Mouse (Mus musculus) layer of hippocampus, adult 8-10 months (tissue): ENCODE results near the gene Alpl. TPM values are rescaled to one million over a fixed set of nuclear protein-coding genes. Genes with fewer than 3 reads are reported as not detected.

ENCODE experiments used
- DNase-seq, 2 experiments: peaks; one replicate each; pipeline ENCODE4 v3.0.0; 2022; ENCODE audit warnings: low spot score in 2 of 2
- total RNA-seq, 4 experiments: library from RNA; stranded (reverse); gene quantifications; 2 replicates each; pipeline ENCODE4 v1.2.4; 2022

Gene Alpl
- total RNA-seq, 4 experiments from 2014 or later = 6.2 to 9.3 (median 7.1) TPM

DNA sequence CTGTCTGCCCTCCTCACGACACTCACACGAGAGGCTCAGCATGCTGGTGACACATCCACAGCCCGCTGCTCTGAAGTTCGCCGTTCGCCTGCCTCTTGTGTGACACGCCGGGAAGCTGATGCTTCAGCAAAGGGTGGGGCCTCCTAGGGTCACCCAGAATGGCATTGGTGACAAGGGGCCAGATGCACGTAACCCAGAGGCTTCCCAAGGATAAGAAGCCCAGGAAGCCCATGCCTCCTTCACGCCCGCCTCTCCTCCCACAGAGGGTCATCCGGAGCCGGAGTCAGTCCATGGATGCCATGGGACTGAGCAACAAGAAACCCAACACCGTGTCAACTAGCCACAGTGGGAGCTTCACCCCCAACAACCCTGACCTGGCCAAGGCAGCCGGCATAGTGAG, 74.6 kb downstream of the Alpl start:
- no peak for DNase-seq

DNA sequence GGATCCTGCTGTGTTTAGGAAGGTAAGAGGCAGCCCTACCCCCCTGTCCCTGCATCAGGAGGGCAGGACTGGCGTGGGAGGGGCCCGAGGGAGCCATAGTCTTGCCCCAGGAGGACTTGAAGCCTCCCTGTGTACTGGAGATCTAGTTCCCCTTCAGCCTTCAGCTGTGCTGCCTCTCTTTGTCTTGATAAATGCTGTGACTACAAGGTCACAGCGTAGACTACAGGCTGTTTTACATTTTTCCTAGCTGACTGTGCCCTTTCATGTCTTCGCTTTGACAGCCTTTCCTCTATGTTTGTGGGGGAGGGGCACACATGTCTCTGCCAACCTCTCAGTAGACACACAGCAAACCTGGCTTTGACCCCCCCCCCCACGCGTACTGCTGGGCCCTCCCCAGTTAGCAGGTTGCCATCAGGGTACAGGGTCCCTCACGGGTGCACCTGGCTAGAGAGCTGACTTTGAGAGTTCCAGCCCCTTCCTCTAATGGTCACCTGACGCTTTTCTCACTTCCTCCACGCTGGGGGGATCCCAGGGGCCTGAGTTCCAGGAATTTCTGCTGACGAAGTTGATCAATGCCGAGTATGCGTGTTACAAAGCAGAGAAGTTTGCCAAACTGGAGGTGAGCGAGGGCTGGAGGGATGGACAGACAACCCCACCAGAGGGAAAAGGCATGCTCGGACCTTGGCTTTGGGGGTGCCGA, 76.7 kb downstream of the Alpl start:
- DNase-seq = no peak

GRCm38 (mm10) chr4:137717671-137718070, 78.5 kb downstream of the Alpl start:
- no peak for DNase-seq

GRCm38 (mm10) chr4:137717005-137717404, 79.2 kb downstream of the Alpl start:
- DNase-seq = no peak

GRCm38 (mm10) chr4:137714020-137714624, 82.1 kb downstream of the Alpl start:
- no peak for DNase-seq

- no peak for DNase-seq
Measured at GRCm38 (mm10) chr4:137712963-137713362, 83.2 kb downstream of the Alpl start.

DNA sequence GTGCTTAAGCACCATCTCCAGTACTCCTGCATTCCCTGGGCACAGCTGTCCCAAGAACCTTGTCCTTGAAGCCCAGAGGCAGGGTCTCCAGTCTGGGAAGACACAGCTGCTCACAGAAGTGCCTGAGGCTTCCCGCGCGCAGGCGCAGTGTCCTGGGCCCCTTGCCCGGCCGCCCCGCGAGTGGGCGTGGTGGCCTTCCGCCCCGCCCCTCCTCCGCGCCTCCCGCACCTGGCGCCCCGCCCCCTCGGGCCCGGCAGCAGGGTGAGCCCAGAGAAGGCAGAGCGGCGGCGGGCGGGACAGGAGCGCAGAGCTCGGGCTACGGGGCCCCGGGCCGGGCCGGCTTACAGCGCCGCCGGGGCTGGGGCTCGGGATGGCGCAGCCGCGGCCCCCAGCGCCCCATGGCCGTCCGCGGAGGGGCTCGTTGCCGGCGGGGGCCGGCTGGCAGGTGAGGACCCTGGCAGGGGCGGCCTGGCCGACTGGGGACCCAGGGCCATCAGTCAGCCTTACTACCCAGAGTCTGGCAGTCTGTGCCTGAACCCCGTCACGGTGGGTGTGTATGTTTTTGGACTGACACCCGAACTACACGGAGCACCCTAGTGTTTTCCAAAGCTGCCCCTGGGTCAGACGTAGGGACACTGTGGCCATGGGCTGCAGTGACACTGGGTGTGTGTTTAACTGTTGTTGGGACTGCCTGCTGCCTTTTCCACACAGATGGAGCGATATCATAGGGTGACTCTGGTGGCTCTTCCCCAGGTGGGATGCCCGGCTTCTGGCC, 88.8 kb downstream of the Alpl start:
- DNase-seq = peak in 1 of 2 experiments; percentile 60

DNA sequence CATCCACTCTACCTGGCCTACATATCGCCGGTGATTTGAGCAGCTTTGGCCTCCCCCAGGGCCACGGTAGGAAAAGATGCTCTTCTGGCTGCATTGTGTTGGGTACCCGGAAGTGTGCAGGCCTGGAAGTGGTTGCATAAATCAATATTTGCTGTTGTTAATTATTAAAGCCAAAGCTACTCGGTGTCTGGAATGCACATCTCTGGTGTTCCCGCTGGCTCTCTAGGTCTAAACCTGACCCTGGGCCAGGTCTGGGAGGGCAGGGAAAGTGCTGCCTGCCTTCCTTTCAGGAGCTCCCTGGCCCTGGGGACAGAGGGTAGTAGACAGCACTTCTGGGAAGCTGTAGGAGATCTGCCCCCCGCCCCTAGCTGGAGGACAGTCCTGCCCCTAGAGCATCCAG, 89.7 kb downstream of the Alpl start:
- no peak for DNase-seq

DNA sequence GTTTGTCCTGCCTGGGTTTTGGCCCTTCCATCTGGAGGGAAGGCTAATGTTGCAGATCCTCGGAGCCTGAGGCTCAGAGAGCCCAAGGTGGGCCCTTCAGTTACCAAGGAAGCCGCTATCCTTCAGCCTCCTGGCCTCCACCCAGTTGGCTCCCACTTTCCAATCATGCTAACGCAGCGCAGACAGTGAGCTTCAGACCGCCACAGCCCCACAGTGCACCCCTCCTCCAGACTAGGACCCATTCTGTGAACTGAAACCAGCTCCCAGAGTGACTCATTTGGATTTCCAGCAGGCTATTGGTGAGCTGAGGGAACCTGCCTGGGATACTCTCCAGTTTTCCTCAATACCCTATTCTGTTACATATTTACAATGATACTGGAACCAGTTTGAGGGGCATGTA, 90.8 kb downstream of the Alpl start:
- no peak for DNase-seq

- DNase-seq = no peak
Measured at GRCm38 (mm10) chr4:137704561-137704960, 91.6 kb downstream of the Alpl start.

DNA sequence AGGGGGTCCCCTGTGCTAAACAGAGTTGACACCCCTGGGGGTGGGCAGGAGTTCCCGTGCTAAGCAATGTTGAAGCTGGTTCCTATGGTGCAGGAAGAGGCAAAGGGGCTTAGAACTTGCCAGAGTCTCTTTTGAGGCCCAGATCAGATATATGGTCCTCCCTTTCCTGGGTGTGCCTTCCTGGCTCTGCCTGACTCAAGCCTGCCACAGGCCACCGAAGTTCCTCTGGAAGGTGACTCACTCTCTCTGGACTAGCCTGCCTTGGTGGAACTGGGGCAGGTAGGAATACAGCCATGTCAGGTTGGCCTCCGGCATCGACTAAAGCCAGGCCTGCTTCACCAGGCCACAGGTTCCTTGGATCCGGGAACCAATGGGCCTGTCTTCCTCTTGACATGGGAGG, 93.1 kb downstream of the Alpl start:
- no peak for DNase-seq

DNA sequence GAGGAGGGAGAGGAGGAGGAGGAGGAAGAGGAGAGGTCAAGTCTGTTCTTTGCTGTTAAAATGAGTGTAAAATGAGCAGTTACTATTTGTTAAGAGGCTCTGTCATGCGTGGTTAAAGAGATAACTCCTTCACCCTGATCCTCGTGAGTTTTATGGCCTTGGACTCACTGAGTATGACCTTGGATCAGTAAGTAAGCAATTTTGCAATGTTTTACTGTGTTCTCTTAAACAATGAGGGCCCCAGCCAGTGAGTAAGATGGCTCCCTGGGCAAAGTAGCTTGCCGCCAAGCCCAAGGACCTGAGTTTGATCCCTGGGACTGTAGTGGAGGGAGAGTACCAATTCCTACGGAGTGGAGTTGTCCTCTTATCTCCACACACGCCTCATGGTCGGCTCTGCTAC, 95.2 kb downstream of the Alpl start:
- DNase-seq = no peak

DNA sequence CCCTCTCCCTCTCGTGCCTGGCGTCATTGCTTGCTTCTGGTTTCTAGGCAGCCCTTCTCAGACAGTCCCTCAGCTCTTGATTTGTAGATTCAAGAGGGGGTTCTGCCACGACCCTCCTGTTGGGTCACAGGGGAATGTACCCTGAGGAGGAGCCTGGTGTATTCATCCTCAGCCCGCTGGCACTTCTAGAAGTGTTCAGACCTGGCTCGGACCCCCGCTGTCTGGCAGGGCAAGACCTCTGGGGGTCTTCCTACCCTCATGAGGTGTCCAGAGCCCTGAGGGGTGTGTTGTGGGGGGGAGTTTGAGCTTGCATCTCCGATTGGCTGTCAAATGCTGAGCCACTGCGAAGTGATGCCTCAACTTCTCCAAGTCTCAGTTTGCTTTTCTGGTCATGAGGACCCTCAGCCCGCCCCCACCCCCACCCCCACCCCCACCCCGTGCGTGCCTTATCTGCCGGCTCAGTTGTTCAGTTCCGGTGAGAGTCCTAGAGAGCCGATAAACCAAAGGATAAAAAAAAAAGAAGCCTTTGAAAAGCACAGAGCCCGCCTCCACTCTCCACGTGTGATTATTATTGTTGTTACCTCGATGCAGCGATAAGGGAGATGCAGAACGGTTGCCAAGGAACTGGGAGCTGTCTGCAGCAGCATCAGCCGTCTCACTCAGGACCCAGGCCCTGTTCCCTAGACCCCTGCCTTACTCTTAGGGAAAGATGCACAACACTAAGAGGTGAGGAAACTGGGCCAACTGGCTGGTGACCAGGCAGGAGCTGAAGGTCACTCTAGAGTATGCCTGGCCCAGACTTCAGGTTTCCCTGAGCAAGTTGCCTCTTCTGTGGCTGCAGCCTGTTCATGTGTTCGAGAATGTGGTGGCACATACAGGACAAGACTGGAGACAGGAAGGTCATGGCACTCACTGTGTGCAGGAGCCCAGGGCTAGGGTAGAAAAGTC, 96.6 kb downstream of the Alpl start:
- no peak for DNase-seq

DNA sequence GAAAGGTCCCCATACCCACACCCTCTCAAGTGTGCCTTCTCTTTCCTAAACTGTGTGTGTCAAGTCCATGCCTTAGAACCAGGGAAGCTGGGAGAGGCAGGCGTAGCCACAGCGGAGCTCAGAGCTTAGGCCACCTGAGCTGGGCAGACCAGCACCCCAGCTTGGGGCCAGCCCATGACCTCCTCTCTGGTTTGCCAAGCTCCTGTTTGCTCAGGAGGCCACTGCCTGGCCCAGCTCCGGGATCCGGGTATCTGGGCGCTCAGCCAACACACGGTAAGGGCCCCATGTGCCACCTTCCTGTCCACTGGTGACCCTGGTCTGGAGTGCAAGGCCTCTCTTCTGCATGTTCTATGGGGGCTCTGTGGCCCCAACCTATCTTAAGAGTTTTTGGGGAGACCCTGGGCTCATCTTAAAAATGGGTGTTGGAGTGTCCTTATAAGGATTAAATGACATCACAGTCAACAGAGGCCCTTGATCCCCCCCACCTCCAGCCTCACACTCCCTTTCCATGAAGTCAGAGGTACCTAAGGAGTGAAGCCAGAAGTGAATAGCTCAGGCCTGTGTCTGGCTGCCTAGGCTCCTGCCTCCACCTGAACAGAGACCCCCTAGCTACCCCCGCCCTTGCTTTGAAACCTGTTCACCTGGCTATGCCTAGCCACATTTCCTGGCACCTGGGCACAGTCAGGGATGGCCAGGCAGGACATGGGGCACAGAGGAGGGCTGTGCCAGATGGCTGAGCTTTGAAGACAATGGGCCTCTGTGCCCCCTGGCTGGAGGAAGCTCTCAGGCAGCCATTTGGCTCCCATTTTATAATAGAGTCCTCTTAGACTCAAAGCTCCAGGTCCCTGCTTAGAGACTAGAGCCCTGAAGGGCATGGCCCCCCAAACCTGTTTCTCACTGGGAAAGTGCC, 97.9 kb downstream of the Alpl start:
- no peak for DNase-seq

- DNase-seq = no peak
Measured at GRCm38 (mm10) chr4:137697156-137697885, 98.9 kb downstream of the Alpl start.

- DNase-seq = no peak
Measured at GRCm38 (mm10) chr4:137695900-137696299, 100.3 kb downstream of the Alpl start.

GRCm38 (mm10) chr4:137695300-137695699, 100.9 kb downstream of the Alpl start:
- no peak for DNase-seq

DNA sequence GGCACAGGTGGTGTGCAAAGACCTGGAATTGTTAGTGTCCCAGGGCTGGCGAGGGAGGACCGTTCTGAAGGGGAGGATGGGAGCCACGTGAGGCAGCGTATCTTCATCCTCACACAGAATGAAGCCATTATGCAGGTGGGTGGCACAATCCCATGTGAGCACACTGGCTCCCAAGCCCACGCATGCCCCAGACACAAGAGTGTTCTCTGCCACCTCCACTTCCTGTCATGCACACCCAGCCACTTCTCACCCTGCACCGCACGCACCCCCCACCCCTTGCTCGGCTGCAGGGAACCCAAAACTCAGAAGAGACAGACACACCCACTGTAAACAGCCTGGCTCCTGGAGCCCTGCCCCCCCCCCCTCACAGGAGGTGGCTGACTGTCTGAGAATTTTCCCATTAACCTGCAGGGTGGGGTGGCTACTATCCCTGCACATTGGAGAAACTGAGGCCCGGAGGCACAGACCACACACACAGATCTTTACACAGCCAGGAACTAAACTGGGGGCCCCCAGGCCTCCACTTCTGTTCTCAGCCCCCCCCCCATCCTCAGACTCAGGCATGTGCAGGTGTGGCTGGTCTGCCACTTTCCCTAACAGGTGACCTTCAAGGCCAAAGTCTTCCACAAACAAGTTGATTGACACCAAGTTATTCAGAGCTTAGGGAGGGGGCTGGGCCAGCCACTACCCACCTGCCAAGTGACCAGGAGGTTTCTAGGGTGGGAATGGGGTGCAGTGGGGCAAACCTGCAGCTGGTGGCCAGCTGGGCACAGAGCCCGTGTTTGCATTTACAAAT, 103.9 kb downstream of the Alpl start:
- DNase-seq = peak in 1 of 2 experiments; percentile 50
